Mouse (Mus musculus): ENCODE data around the gene Lmln. TPM values are rescaled to one million over a fixed set of nuclear protein-coding genes. Genes with fewer than 3 reads are reported as not detected.
"Not testable (repeated sequence)": the region's sequence is repeated elsewhere in the genome, so short reads cannot be mapped to it uniquely, and the experiment has no call there.

Gene Lmln
- total RNA-seq, 1 experiment from 2014 or later = 0.57 TPM

- ATAC-seq (replicated peaks; ENCODE audit: insufficient number of reproducible peaks, low FRiP score, low TSS enrichment, poor library complexity, severe bottlenecking) = no peak
Measured at GRCm38 (mm10) chr16:33167537-33167936, 105.2 kb downstream of the Lmln start.

- no peak for ATAC-seq (replicated peaks; ENCODE audit: insufficient number of reproducible peaks, low FRiP score, low TSS enrichment, poor library complexity, severe bottlenecking)
Measured at GRCm38 (mm10) chr16:33169471-33170034, 107.2 kb downstream of the Lmln start.

- no peak for ATAC-seq (replicated peaks; ENCODE audit: insufficient number of reproducible peaks, low FRiP score, low TSS enrichment, poor library complexity, severe bottlenecking)
Measured at GRCm38 (mm10) chr16:33170716-33171587, 108.6 kb downstream of the Lmln start.

GRCm38 (mm10) chr16:33171800-33172199 lies 109.5 kb downstream of the Lmln start:
- no peak for ATAC-seq (replicated peaks; ENCODE audit: insufficient number of reproducible peaks, low FRiP score, low TSS enrichment, poor library complexity, severe bottlenecking)

GRCm38 (mm10) chr16:33173151-33173550 lies 110.8 kb downstream of the Lmln start:
- ATAC-seq (replicated peaks; ENCODE audit: insufficient number of reproducible peaks, low FRiP score, low TSS enrichment, poor library complexity, severe bottlenecking) = no peak

GRCm38 (mm10) chr16:33174695-33175094 lies 112.4 kb downstream of the Lmln start:
- ATAC-seq (replicated peaks; ENCODE audit: insufficient number of reproducible peaks, low FRiP score, low TSS enrichment, poor library complexity, severe bottlenecking) = no peak

GRCm38 (mm10) chr16:33176831-33177230 lies 114.5 kb downstream of the Lmln start:
- not testable (repeated sequence) for ATAC-seq (replicated peaks; ENCODE audit: insufficient number of reproducible peaks, low FRiP score, low TSS enrichment, poor library complexity, severe bottlenecking)

Other genes with a start within 250 kb of the Lmln start
- 55.8 to 78.8 TPM (median 67.5 TPM) in 3 replicates for gene Fyttd1, start 185.0 kb upstream of the Lmln start, total RNA-seq (2017)
- 12.4 to 41.8 TPM (median 31.2 TPM) in 3 replicates for gene Rubcn, start 184.8 kb upstream of the Lmln start, total RNA-seq (2017)
- 37.4 to 67.8 TPM (median 44.9 TPM) in 3 replicates for gene Lrch3, start 148.4 kb upstream of the Lmln start, total RNA-seq (2017)
- 0.78 to 0.96 TPM (median 0.86 TPM) in 3 replicates for gene Iqcg, start 6.3 kb upstream of the Lmln start, total RNA-seq (2017)
- gene Rpl35a, start 6.1 kb upstream of the Lmln start, total RNA-seq (2017) = 1,318 to 2,339 TPM (median 2,031 TPM) in 3 replicates
- 28.0 to 41.0 TPM (median 29.8 TPM) in 3 replicates for gene Osbpl11, start 122.5 kb downstream of the Lmln start, total RNA-seq (2017)
- gene Snx4, start 188.9 kb downstream of the Lmln start, total RNA-seq (2017) = 87.8 to 97.4 TPM (median 89.4 TPM) in 3 replicates